Mouse (Mus musculus) urinary bladder, postnatal 14 days (tissue): ENCODE measurements around the gene Pcbp4.

ENCODE experiments used
- DNase-seq: peaks from one replicate; pipeline ENCODE4 v3.0.0; 2021; ENCODE audit warnings: low spot score

The Pcbp4 gene

DNA sequence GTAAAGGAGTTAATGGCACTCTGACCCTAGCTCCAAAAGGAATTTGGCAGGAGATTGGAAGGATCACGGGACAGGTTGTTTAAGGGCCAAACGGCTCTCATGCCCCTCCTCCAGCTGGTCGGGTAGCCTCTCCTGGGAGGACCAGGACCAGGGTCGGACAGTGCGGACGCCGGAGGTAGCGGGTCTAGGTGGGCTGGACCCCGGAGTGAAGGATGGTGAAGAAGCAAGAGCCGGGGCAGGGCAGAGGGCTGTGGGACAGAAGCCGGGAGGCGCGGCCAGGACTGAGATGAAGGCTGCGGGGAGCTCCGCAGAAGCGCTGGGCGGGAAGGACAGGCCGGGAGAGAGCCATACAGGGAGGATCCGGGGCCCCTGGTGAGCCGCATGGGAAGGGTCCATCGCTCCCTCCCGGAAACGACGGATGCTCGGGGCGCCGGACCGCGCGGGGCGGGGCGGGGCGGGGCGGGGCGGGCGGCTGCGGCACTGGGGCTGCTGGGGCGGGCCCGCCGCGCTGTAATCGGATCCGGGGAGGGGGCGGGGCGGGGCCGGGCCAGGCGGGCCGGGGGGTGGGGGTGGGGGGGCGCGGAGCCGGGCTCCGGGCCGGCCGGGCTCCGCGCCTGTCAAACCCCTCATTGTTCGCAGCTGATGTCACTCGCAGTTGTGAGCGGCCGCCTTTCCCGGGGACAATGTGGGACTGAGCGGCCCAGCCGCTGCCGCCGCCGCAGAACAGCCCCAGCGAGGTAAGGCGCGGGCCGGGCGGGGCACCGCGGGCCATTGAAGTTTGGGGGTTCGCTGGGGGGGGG, at the start of gene Pcbp4:
Pcbp4 (plus strand) TSS at position 21 of the 800 bp plus-strand sequence.
- peak; percentile 49 for DNase-seq

DNA sequence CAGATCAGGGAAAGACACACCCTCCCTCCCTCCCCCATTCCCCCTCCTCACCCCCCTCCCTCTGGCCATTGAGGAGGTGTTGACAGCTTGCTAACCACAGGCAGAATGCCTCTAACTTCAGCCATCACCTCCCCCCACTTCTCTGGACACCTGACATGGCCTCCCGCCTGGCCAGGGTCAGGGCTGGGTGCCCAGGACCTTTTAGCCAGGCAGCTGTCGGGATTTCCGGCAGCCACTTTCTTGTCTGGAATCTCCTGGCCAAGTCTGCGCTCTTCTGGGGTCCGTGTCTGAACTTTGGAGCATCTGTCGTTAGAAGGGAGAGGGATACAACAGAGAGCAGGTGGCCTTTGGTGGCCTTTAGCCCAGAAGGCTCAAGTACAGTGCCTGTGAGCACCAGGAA, 47.8 kb upstream of the Pcbp4 start:
- no peak for DNase-seq

DNA sequence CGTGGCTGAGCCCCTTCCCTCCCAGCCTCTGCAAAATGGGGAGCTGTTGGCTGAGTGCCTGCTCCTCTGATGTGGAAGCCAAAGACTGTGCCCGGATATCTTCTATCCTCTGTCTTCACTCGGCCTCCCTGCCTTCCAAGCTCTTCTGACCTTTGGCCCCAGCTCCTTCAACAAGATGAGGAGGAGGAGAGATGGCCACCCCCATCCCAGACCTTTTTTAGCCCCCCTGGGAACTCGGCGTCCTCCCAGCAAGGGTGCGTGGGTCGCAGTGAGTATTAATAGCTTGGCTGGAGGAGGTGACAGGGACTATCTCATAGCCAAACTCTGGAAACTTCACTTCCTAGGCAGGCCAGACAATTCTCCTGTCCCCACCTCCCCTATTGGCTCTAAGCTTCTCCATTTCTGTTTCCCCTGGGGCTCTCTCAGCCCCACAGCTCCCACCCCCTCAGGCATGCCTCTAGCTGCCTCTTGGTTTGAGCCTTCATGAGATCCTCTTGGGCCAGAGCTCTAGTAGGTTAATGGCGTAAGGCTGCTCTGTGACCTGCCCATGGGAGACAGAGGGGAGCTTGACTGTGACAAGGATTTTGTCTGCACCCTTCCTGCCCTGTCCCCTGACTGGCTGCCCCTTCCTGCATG, 46.5 kb upstream of the Pcbp4 start:
- DNase-seq = no peak

DNA sequence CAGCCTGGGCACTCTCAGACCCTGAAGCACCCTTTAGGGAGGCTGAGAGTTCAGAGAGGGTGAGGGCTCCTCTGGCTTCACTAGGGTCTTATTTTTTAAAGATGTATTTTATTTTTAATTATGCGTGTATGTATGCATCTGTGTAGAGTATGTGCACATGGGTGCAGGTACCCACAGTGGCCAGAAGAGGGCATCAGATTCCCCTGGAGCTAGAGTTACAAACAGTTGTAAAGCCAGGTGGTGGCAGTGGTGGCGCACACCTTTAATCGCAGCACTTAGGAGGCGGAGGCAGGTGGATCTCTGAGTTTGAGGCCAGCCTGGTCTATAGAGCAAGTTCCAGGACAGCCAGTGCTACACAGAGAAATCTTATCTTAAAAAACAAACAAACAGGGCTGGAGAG, 44.0 kb upstream of the Pcbp4 start:
- DNase-seq = no peak

DNA sequence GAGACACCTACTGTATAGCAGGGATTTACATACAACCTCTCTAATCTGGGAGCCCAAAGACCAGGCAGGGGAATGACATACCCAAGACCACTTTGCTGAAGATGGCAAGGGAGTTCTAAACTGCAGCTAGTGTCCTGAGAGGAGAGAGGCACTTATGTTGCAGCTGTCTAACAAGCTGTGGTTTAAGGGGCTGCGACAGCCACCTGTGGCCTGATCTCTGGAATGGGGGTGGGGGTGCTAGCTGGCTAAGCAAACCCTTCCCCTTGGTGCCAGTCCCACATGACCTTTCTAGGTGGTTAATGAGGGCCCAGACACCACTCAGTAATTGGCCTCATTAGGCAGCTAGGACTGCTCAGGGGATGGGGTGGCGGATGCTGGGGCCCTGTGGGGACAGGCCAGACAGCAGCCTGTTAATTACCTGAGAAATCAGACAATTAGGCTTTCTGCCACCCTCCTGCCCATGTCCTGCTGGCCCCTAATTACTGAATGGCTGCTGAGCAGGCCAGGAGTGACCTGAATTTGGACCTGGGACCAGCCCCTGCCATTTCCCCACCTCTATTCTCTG, 42.9 kb upstream of the Pcbp4 start:
- no peak for DNase-seq

DNA sequence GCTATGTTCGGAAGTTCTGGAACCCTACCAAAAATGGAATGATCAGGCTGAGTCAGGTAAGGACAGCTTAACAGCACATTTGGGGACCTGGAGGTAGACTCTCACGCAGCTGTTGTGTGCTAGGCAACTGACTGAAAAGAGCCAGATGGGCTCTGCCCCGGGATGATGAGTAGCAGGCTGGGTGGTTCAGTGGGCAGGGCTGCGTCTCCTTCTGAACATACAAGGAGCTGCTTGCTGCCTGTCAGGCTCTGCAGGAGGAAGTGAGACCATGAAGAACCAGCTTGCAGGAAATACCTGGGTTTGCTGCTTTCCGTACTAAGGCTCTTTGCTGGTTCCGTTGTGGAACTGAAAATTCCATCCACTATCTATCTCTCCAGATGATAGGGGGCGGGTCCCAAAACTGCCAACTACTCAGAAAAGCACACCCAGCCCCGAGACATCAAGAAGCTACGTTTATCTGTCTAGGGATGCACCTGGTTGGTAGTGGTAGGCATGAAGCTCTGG, 41.9 kb upstream of the Pcbp4 start:
- no peak for DNase-seq

DNA sequence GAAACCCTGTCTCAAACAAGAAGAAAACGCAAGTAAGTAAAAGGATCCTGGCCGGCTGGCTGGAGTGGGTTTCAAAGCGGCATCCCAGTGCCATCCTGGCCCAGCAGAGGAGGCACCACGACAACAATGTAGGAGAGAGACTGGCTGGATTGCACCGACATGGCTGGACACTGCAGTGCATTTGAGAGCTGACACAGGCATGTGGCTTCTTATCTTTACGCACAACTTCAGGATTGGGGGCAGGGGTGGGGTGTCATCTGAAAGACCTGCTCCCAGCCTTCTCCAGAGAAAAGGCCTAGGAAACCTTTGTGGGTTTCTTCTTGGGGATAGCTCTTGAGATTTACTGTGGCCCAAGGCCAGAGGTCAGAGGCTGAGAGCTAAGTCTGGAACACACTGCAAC, 41.4 kb upstream of the Pcbp4 start:
- no peak for DNase-seq

DNA sequence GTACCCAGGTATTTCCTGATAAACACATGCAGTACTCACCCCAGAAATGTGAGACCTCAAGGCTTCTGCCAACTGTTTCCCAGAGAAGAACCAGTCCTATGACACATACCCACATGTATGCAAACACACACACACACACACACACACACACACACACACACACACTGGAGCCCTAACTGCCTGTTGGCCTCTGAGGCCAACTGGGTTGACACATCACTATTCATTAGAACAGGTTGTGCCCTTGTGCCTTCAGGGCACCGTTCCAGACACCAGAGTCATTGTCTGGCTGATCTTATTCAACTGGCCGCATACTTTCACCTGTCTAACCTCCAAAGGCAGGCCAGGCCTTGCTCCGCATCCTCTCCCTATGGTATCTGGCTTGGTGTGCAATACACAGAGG, 40.9 kb upstream of the Pcbp4 start:
- DNase-seq = no peak

DNA sequence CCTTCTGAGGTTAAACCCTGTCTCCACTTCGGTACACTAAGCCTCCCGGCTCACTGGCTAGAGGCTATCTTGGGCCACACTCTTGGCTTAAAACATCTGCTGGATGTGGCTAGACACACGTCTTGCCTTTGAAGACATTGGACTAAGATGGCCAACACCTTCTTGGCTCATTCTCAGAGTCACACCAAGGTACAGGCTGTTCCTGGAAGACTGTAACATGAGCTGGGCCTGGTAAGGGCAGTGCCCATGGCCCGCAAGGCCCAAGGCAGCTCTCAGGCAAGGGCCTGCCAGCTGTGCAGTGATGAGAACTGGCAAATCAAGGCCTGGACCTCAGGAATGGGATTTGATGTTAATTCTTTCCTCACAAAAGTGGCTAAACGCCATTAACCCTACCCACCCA, 39.5 kb upstream of the Pcbp4 start:
- DNase-seq = no peak

DNA sequence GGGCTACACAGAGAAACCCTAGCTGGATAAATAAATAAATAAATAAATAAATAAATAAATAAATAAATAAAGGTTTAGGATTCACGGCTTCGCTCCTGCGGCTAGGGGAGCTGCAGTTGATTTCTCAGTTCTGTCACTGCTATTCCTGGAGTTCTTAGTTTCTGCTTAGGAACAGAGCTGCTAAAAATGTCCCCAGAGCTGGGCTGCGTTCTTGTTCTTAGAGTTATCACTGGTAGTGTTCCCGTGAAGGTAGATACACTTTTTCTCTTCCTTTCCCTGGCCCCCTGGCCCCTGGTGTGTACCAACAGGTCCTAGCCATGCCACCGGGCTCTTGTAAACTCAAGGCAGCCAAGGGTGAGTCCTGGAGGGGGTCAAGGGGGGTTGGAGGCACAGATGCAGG, 36.3 kb upstream of the Pcbp4 start:
- no peak for DNase-seq

DNA sequence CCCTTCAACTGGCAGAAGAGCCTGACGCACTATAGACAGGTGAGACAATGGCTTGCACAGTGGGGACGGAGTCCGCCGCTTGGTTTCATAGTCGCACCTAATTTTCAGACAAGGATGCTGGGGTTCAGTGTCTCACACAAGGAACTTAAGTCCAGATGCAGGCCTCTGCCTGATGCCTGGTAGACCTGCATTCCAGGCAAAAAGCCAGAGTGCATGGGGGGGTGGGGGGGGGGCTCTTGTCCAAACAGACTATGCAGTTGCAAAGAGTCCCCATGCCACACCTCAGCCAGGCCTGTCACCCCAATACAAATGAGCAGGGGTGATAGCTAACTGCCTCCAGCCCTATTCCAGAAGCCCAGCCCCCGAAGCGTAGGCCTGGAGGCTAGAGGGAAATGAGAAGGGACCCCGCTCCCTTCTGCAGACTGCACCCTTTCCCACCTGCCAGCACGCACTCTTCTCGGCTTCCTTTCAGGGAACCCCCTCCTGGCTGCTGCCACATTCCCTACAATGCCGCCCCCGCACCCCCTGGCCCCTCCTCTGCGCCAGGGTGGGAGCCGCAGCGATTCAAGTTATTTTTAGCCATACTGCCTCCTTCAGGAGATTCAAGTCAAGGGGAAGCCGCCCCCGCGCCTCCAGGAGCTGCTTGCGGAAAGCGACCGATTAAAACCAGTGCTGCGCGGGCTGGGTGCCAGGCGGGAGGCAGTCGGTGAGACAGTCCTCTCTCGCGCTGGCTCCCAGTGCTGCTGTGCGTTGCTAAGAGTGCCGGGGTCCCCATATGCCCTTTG, 35.1 kb upstream of the Pcbp4 start:
- peak; percentile 77 for DNase-seq

DNA sequence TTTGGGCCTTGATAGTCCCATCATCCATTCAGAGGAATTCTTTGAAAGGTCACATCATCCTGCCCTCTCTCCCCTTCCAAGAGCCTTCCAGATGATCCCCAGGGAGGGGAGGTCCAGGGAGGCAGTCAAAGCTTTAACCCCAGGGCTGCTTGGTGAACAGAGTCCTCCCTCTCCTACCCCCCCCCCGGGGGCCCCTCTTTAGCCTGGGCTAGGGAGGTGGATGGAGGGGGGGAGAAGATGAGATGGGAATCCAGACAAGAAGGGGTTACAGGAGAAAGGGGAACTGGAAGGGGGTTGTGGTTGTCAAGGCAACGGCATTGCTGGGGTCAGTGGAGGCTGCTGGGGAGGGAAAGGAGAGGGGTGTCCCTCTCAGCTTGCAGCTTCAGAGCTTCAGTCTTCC, 32.5 kb upstream of the Pcbp4 start:
- DNase-seq = no peak

DNA sequence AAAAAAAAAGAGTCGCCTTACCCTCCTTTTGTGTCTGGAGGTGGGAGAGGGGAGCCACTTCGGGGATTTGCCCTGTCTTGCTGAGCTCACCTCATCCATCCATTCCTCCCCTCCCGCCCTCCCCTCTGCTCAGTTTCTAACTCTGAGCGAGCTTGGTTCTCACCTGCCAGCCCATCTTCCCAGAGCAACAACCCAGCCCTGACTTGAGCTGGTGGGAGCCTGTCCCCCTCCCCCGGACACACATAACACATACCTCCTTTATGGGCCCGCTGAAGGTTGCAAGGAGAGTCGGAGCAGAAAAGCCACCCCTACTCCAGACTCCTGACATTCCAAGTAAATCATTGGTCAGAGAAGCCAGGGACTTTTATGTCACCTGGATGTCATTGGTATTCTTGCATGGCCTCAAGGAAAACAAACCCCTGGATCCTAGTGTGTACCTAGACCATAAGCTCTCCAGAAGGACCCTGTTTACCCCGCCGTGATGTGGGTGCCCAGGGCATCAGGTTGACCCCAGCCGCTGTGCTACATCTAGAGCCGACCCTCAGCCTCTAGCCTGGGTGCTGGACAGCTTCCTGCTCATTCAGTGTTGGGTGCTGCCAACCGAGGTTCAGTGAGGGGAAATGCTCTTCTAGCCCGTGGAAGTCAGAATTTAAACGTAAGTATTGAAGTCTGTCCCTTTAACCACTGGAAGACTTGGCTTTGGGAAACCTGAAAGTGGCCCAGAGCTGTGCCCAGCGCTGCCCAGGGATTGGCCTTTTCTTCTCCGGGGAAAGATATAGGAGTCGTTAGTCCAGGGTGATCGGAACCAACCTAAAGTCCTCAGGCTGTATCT, 31.8 kb upstream of the Pcbp4 start:
- DNase-seq = no peak

DNA sequence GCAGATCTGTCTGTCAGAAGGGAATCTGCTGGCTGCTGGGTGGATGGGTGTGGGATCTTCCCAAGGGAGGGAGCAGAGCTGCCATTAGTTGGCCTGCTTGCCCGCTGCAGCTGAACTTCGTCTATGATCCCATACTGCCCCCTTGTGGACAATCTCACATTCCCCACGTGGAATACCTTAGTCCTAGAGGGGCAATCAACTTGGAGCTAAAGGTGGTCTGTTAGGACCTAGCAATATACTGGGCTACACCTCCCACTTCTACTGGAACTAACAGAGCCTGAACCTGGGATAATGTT, 31.3 kb upstream of the Pcbp4 start:
- peak; percentile 89 for DNase-seq

DNA sequence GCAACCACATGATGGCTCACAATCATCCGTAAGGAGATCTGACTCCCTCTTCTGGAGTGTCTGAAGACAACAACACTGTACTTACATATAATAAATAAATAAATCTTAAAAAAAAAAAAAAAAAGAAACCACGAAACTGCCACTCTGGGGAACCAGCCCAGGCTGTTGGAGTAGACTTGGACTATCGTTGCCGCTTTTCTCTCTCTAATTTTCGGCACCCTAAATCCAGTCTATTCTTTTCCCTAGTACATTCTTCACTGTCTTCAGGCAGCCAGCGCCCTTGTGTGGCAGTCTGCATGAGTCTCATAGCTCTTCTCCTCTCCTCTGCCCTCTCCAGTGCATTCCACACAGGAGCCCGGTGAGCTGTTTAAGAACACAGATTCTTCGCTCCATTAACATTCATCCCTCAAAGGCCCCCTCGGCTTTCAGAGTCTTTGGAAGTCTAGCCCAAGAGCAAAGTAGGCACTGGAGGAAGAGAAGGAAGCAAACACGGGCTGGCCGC, 24.3 kb upstream of the Pcbp4 start:
- DNase-seq = no peak

DNA sequence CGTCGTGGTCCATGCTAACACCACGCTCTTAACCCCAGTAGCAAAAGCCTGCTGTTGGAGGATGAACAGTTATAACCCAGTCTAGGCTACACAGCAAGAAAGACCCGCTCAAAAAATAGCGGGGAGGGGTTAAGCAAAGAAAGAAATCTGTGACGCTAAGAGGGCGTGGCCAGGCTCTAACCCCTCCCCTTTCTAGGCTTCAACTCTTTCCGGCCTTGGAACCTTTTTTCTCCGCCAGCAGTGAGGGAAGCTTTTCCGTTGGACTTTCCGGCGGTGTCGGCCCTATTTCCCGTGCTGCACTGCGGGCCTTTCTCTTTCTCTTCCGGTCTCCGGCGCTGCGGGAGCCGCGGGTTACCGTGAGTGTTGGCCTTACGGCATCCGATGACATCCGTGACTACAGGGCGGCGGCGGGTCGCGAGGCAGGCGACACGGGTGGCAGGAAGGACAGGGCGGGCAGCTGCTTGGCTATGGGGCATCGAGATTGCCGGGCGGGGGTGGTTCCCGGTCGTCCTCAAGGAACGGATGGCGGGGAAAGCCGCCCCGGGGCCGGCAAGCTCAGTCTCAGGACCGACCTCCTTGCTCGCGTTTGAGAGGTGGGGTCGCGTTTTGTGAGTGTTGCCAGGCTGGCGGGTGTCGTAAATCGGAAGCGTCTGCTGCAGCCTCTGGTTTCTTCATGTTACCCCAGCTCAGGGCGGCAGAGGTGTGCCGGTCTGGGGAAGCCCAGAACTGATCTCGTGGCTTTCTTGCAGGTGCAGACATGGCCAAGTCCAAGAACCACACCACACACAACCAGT, 23.7 kb upstream of the Pcbp4 start, which contains the start of gene Rpl29:
Rpl29 (plus strand) TSS at position 234 of the 794 bp plus-strand sequence.
- DNase-seq = peak; percentile 95

DNA sequence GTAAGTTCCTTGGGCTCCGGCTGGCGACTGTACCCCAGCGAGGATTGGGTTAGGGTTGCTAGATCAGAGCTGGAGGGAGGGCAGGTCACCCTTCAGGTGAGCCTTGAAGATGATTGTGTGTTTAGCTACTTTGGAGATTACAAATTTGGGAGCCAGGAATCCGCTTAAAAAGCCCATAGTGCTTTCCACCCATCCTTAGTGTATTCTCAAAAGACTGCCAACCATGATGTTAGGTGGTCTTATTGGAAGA, 23.2 kb upstream of the Pcbp4 start:
- no peak for DNase-seq

DNA sequence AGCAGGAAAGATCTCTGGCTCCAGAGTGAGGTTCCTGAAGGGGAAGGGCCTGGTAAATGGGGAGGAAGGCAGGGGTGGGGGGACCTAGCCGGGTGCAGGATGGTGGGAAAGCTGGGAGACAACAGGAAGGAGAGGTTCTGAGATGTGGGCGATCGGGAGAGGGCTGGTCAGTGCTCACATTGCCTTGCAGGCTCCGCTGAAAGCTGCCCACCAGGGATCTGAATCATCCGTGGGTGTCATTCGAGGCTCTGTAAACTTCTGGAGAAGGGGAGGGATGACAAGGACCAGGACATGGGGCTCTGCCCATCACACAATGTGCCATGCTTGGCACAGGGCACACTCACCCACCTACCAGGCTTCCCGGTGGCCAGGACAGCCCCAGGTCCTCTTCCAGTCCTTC, 19.7 kb upstream of the Pcbp4 start:
- no peak for DNase-seq

DNA sequence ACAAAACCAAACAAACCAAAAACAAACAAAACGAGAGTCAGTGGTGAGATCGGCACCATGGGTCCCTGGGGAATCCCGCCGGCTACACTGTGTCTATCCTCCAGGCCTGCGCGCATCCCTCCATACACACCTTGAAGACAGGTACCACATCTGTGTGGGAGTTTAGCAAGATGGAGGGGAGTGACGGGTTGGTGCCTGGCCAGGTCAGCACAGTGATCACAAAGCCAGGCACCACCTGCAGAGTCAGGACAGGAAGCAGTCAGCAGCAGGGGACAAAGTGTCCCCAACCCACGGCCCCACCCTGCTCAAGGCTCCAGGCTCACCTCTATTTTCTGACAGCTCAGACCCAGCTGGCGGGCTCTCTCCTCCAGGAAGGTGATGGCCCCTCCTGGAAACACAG, 16.5 kb upstream of the Pcbp4 start:
- no peak for DNase-seq

DNA sequence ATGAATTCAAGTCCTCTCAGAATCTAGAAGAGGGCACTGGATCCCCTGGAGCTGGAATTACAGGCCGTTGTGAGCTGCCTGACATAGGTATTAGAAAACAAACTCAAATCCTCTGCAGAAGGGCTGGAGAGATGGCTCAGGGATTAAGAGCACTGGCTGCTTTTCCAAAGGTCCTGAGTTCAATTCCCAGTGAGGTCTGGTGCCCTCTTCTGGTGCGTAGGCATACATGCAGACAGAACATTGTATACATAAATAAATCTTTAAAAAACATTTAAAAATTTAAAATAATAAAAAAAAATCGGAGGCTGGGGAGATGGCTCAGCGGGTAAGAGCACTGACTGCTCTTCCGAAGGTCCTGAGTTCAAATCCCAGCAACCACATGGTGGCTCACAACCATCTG, 10.4 kb upstream of the Pcbp4 start:
- no peak for DNase-seq

DNA sequence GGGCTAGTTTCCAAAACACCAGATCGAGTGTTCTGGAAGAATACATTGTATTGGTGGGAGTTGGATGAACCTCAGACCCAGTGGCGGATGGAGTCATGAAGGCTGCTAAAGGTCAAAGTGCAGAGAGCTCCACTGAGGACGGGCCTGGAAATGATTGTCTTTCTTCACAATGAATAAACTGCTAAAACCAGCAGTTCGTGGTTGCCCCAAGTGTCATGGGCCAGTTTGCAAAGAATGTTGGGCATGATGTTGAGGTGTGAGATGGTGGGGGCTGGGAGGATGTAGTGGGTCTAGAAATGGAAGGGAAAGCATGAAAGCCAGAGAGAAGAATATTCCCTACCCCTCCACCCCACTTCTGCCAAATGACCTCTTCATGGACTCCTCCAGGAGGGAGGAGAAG, 8.3 kb upstream of the Pcbp4 start:
- no peak for DNase-seq
